Mouse (Mus musculus) forebrain, embryonic 16.5 days (tissue): ENCODE measurements around the gene Ddx21. TPM values are rescaled to one million over a fixed set of nuclear protein-coding genes. Genes with fewer than 3 reads are reported as not detected.
"Not testable (repeated sequence)": the region's sequence is repeated elsewhere in the genome, so short reads cannot be mapped to it uniquely, and the experiment has no call there.

Experiments used
- ATAC-seq: fragments of 200-750 bp; cut with Nextera tagmentation; 2 replicates; pipeline ENCODE4 v1.8.0; 2017; ENCODE audit warnings: mild to moderate bottlenecking, moderate library complexity
- H3K27ac ChIP-seq: fragments of 300-500 bp; sonication (generic); 2 replicates; pipeline ENCODE4 v1.5.1; 2014; ENCODE audit warnings: low read length, control low read depth
- H3K27me3 ChIP-seq: fragments of 300-500 bp; sonication (generic); replicated peaks from 2 replicates; pipeline ENCODE4 v1.6.1; 2014; ENCODE audit warnings: low read length; ENCODE audit not compliant: control insufficient read depth, insufficient read depth
- H3K36me3 ChIP-seq: fragments of 300-500 bp; sonication (generic); 2 replicates; pipeline ENCODE4 v1.6.1; 2014; ENCODE audit not compliant: control insufficient read depth, insufficient read depth
- H3K4me1 ChIP-seq: fragments of 300-500 bp; sonication (generic); replicated peaks from 2 replicates; pipeline ENCODE4 v1.6.1; 2014; ENCODE audit warnings: low read length; ENCODE audit not compliant: control insufficient read depth, insufficient read depth
- H3K4me2 ChIP-seq: fragments of 300-500 bp; sonication (generic); 2 replicates; pipeline ENCODE4 v1.6.1; 2014; ENCODE audit warnings: mild to moderate bottlenecking, low read length, control low read depth
- H3K4me3 ChIP-seq: fragments of 300-500 bp; sonication (generic); replicated peaks from 2 replicates; pipeline ENCODE4 v1.5.1; 2014; ENCODE audit warnings: mild to moderate bottlenecking, low read length, control low read depth
- H3K9ac ChIP-seq: fragments of 300-500 bp; sonication (generic); replicated peaks from 2 replicates; pipeline ENCODE4 v1.6.1; 2014; ENCODE audit warnings: low read depth, low read length, control low read depth
- H3K9me3 ChIP-seq: fragments of 300-500 bp; sonication (generic); 2 replicates; pipeline ENCODE4 v1.6.1; 2016; ENCODE audit warnings: low read length; ENCODE audit not compliant: control insufficient read depth
- WGBS: fragments of 180-500 bp; shearing (Covaris S2); extraction: QIAGEN DNeasy Blood & Tissue Kit; methylation state at CpG from one replicate; pipeline ENCODE4 v1.1.7; 2014; 5-methylcytosine and 5-hydroxymethylcytosine counted together
- polyA plus RNA-seq: library from polyadenylated mRNA; unstranded; fragments of >200 nt; fragmentation: Nextera tagmentation; extraction: Ambion mirVana; gene quantifications from 2 replicates; pipeline ENCODE4 v1.2.1, GENCODE M21; 2015

The Ddx21 gene
- polyA plus RNA-seq, 1 experiment from 2014 or later: 18.7 TPM

DNA sequence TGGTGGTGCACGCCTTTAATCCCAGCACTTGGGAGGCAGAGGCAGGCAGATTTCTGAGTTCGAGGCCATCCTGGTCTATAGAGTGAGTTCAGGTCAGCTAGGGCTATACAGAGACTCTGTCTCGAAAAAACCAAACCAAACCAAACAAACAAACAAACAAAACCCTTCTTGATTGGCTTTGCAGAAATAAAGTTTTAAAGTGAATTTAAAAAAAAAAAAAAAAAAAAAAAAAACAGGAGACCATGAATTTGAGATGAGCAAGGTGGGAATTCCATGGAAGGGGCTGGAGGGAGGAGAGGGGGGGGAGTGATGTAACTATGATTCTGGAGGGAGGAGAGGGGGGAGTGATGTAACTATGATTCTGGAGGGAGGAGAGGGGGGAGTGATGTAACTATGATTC lies 2.8 kb downstream of the Ddx21 start:
- 93% methylated on average over 3 of the region's 3 CpGs for WGBS
- H3K36me3 ChIP-seq: peaks cover 16% of the 10 kb centered on the region; the same call in 1 of the 2 replicates
- H3K9ac ChIP-seq, H3K9me3 ChIP-seq, H3K4me3 ChIP-seq, H3K4me2 ChIP-seq, H3K27ac ChIP-seq, ATAC-seq, H3K27me3 ChIP-seq: not testable (repeated sequence)
- peaks cover 14% of the 10 kb centered on the region for H3K4me1 ChIP-seq

GRCm38 (mm10) chr10:62592496-62592895 lies 9.6 kb downstream of the Ddx21 start:
- Histone ChIP-seq H3K4me3 (no peak overlapping the region), H3K4me1 (no peaks in the 10 kb centered on the region), H3K27me3 (no peaks in the 10 kb centered on the region), H3K4me2 (no peak overlapping the region), H3K27ac (no peak overlapping the region), H3K9me3 (no peaks in the 10 kb centered on the region), H3K9ac (no peak overlapping the region), H3K36me3 (peaks cover 39% of the 10 kb centered on the region)
- 55% methylated on average over 7 of the region's 7 CpGs for WGBS
- ATAC-seq: no peak

GRCm38 (mm10) chr10:62590200-62590599 lies 11.9 kb downstream of the Ddx21 start:
- H3K27ac ChIP-seq: no peak overlapping the region
- H3K9ac ChIP-seq: no peak overlapping the region
- ATAC-seq: peak; percentile 88
- no peak overlapping the region for H3K4me2 ChIP-seq
- no peaks in the 10 kb centered on the region for H3K4me1 ChIP-seq
- H3K36me3 ChIP-seq: peaks cover 52% of the 10 kb centered on the region
- no peaks in the 10 kb centered on the region for H3K27me3 ChIP-seq
- no peak overlapping the region for H3K4me3 ChIP-seq
- H3K9me3 ChIP-seq: no peaks in the 10 kb centered on the region
- WGBS: 27% methylated on average over 6 of the region's 6 CpGs

- Histone ChIP-seq H3K4me3 (no peak overlapping the region), H3K27me3 (no peaks in the 10 kb centered on the region), H3K9ac (no peak overlapping the region), H3K36me3 (peaks cover 61% of the 10 kb centered on the region), H3K27ac (no peak overlapping the region), H3K4me2 (no peak overlapping the region), H3K4me1 (no peaks in the 10 kb centered on the region), H3K9me3 (no peaks in the 10 kb centered on the region)
- 84% methylated on average over 4 of the region's 4 CpGs for WGBS
- ATAC-seq: no peak
These were observed 13.5 kb downstream of the Ddx21 start for GRCm38 (mm10) chr10:62588616-62589015.

GRCm38 (mm10) chr10:62583245-62583644 lies 18.8 kb downstream of the Ddx21 start:
- ATAC-seq: no peak
- H3K4me3 ChIP-seq: no peak overlapping the region
- peaks cover 60% of the 10 kb centered on the region for H3K36me3 ChIP-seq
- H3K4me1 ChIP-seq: peaks cover 2% of the 10 kb centered on the region; the same call in 1 of the 2 replicates
- no peak overlapping the region for H3K27ac ChIP-seq
- no peak overlapping the region for H3K9ac ChIP-seq
- H3K4me2 ChIP-seq: no peak overlapping the region
- 88% methylated on average over 1 of the region's 1 CpGs for WGBS
- H3K27me3 ChIP-seq: no peaks in the 10 kb centered on the region
- no peaks in the 10 kb centered on the region for H3K9me3 ChIP-seq

GRCm38 (mm10) chr10:62582701-62583100 lies 19.4 kb downstream of the Ddx21 start:
- Histone ChIP-seq H3K4me3 (no peak overlapping the region), H3K27ac (no peak overlapping the region), H3K36me3 (peaks cover 54% of the 10 kb centered on the region), H3K9me3 (no peaks in the 10 kb centered on the region), H3K9ac (no peak overlapping the region), H3K27me3 (no peaks in the 10 kb centered on the region), H3K4me2 (no peak overlapping the region), H3K4me1 (peaks cover 2% of the 10 kb centered on the region; the same call in 1 of the 2 replicates)
- no peak for ATAC-seq
- WGBS: 83% methylated on average over 7 of the region's 7 CpGs

DNA sequence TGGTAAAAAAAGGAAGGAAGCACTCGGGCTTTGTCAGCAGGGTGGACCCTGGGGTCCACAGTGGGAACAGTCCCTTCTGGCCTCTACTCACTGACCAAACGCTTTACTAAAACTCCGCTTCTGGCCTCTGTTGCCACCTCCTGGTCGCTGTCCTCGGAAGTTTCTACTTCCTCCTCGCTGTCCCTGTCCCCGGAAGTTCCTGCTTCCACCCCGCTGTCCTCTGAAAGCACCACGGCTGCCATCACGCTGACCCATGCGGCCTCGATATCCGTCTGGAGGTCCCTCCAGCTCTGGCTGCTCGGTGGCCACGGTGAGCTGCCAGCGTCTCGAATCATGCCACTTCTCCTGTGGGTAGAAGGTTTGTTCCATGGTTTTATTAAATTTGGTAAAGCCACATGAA lies 19.8 kb downstream of the Ddx21 start:
- H3K4me1 ChIP-seq: peaks cover 7% of the 10 kb centered on the region
- no peaks in the 10 kb centered on the region for H3K27me3 ChIP-seq
- H3K4me2 ChIP-seq: no peak overlapping the region
- no peaks in the 10 kb centered on the region for H3K9me3 ChIP-seq
- H3K27ac ChIP-seq: no peak overlapping the region
- H3K36me3 ChIP-seq: peaks cover 53% of the 10 kb centered on the region
- H3K9ac ChIP-seq: no peak overlapping the region
- WGBS: 89% methylated on average over 17 of the region's 17 CpGs
- H3K4me3 ChIP-seq: no peak overlapping the region
- no peak for ATAC-seq

- WGBS: 77% methylated on average over 11 of the region's 13 CpGs
- Histone ChIP-seq H3K4me1 (peaks cover 18% of the 10 kb centered on the region), H3K36me3 (peaks cover 27% of the 10 kb centered on the region)
- H3K9ac ChIP-seq, ATAC-seq, H3K4me3 ChIP-seq, H3K27ac ChIP-seq, H3K27me3 ChIP-seq, H3K9me3 ChIP-seq, H3K4me2 ChIP-seq: not testable (repeated sequence)
These were observed 23.0 kb downstream of the Ddx21 start for GRCm38 (mm10) chr10:62579129-62579528.

DNA sequence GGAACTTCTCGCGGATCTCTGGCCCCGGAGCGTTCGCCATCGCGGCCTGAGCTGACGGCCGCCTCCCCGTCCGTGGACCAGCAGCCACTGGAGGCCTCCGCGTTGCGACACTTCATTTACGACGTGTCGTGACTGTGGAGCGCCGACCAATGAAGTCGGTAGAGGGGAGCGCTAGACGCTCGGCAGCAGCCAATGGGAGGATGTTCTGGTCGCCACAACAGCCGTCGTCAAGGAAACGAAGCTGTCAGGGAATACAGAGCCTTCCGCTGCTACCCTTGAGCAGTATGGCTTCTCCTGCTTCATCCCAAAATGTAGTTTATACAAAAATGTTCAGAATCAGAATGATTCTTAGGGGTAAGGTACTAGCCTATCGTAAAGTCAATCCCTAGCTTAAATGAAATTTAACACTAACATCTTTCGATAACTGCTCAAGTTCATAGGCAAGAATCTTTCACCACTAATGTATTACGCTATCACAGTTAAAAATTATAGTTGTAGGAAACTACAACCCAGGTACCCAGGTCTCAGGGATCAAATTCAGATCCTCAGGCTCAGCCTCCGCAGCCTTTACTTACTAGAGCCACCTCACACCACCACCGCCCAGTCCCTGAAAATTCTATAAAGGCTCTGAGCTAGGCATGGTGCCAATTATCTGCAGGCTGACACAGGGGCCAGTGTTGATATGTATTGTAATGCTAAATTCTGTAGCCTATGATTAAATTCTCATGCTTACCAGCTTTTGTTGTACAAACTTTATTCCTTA lies 23.6 kb downstream of the Ddx21 start, which contains the start of gene Kif1bp:
Kif1bp (minus strand) TSS at position 120 of the 763 bp plus-strand sequence.
- Histone ChIP-seq H3K9me3 (no peaks in the 10 kb centered on the region), H3K9ac (peak within 1 kb of the TSS; percentile 92), H3K4me1 (peaks cover 18% of the 10 kb centered on the region), H3K4me3 (peak within 1 kb of the TSS; percentile 92), H3K4me2 (peak within 1 kb of the TSS; percentile 73), H3K36me3 (peaks cover 24% of the 10 kb centered on the region), H3K27ac (peak within 1 kb of the TSS; percentile 89), H3K27me3 (no peaks in the 10 kb centered on the region)
- peak; percentile 100 for ATAC-seq
- 4% methylated on average over 33 of the region's 33 CpGs for WGBS
